Mouse (Mus musculus) midbrain, postnatal 0 days (tissue): ENCODE measurements at regions not wholly inside any gene's neighbourhood (a gene's known extent, or its start where the extent isn't known, plus 50 kb on each side); places are given as distances from the start of the nearest gene placed in this dataset.

ENCODE experiments used
- ATAC-seq: fragments of 200-750 bp; cut with Nextera tagmentation; 2 replicates; pipeline ENCODE4 v1.8.0; 2017; ENCODE audit warnings: moderate number of reproducible peaks, mild to moderate bottlenecking, moderate TSS enrichment, moderate library complexity; ENCODE audit not compliant: low FRiP score
- DNase-seq: peaks from one replicate; pipeline ENCODE4 v3.0.0-alpha.2; 2015; ENCODE audit warnings: low spot score
- H3K27ac ChIP-seq: fragments of 300-500 bp; sonication (generic); 2 replicates; pipeline ENCODE4 v1.5.1; 2014; ENCODE audit warnings: low read depth, mild to moderate bottlenecking, low read length, mixed read lengths
- H3K27me3 ChIP-seq: fragments of 300-500 bp; sonication (generic); 2 replicates; pipeline ENCODE4 v1.6.1; 2014; ENCODE audit warnings: low read length, control low read depth, mixed read lengths; ENCODE audit not compliant: insufficient read depth
- H3K36me3 ChIP-seq: fragments of 300-500 bp; sonication (generic); 2 replicates; pipeline ENCODE4 v1.6.1; 2014; ENCODE audit warnings: low read length, control low read depth, mixed read lengths; ENCODE audit not compliant: insufficient read depth
- H3K4me1 ChIP-seq: fragments of 300-500 bp; sonication (generic); 2 replicates; pipeline ENCODE4 v1.6.1; 2014; ENCODE audit warnings: mild to moderate bottlenecking, control low read depth, antibody characterized with exemption, low read length, mixed read lengths; ENCODE audit not compliant: insufficient read depth
- H3K4me2 ChIP-seq: fragments of 300-500 bp; sonication (generic); 2 replicates; pipeline ENCODE4 v1.6.1; 2014; ENCODE audit warnings: low read depth, mild to moderate bottlenecking, low read length, mixed read lengths; ENCODE audit not compliant: poor library complexity, severe bottlenecking
- H3K4me3 ChIP-seq: fragments of 300-500 bp; sonication (generic); 2 replicates; pipeline ENCODE4 v1.5.1; 2014; ENCODE audit warnings: low read depth, mild to moderate bottlenecking, low read length, moderate library complexity
- H3K9ac ChIP-seq: fragments of 300-500 bp; sonication (generic); replicated peaks from 2 replicates; pipeline ENCODE4 v1.6.1; 2014; ENCODE audit warnings: mild to moderate bottlenecking, low read length, moderate library complexity, mixed read lengths; ENCODE audit not compliant: poor library complexity, severe bottlenecking
- H3K9me3 ChIP-seq: fragments of 300-500 bp; sonication (generic); 2 replicates; pipeline ENCODE4 v1.6.1; 2016; ENCODE audit warnings: low read length, control low read depth
- CTCF ChIP-seq: IDR thresholded peaks from 2 replicates; pipeline ENCODE4 v1.5.1; 2016; ENCODE audit warnings: antibody characterized with exemption, mild to moderate bottlenecking
- WGBS: fragments of 180-500 bp; shearing (Covaris S2); extraction: QIAGEN DNeasy Blood & Tissue Kit; methylation state at CpG from one replicate; pipeline ENCODE4 v1.1.7; 2014; 5-methylcytosine and 5-hydroxymethylcytosine counted together

DNA sequence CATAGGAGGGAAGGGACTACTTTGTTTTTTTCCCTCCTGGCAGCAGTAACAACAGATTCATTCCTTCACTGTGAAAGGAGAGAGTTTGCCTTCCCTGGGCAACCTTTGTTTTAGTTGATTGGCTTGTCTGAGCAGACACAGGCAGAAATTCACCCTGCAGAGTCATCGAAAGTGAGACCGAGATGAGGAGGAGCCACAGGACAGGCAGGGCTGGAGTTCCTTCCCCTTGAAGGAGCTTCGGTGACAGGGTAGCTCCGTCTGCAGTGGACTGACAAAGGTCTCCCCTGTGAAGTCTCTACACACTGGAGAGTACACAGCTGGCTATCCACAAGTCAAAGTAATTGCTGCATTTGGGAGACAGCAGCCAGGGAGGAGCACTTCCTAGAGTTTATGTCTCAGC lies 261.9 kb upstream of the Arglu1 start:
- Histone ChIP-seq H3K4me3 (no peak overlapping the region), H3K9ac (no peak overlapping the region), H3K4me2 (no peak overlapping the region), H3K9me3 (peaks cover 4% of the 10 kb centered on the region; the same call in 1 of the 2 replicates), H3K4me1 (0 out of 2 replicates have a peak, but pooled peaks cover 5% of the 10 kb centered on the region), H3K27ac (no peak overlapping the region), H3K36me3 (no peaks in the 10 kb centered on the region), H3K27me3 (no peaks in the 10 kb centered on the region)
- DNase-seq (no peak), ATAC-seq (no peak)
- no peak for TF ChIP-seq CTCF
- WGBS = 27% methylated on average over 4 of the region's 4 CpGs

DNA sequence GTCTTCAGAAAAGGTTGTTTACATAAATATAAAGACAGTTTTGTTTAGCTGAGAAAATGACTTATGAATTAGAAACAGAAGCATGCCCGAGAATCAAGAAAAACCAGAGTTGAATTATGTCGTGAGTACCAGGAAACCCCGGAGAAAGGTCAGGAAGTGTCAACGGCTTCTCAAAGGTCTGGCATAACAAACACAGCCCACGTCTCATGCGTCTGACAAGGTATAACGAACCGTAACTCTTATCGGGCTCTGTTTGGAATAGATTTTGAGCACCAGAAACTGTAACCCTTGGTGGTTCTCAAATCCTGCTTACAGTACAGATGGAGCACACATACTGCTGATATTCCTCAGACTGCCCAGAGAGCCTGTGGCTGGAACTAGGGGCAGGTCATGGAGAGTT lies 260.9 kb upstream of the Arglu1 start:
- DNase-seq (no peak), ATAC-seq (no peak)
- 55% methylated on average over 9 of the region's 9 CpGs for WGBS
- no peak overlapping the region for H3K4me3 ChIP-seq
- H3K4me2 ChIP-seq = no peak overlapping the region
- H3K27ac ChIP-seq = no peak overlapping the region
- H3K27me3 ChIP-seq = no peaks in the 10 kb centered on the region
- H3K9ac ChIP-seq = no peak overlapping the region
- H3K36me3 ChIP-seq = no peaks in the 10 kb centered on the region
- 0 out of 2 replicates have a peak, but pooled peaks cover 5% of the 10 kb centered on the region for H3K4me1 ChIP-seq
- TF ChIP-seq CTCF = no peak
- peaks cover 4% of the 10 kb centered on the region; the same call in 1 of the 2 replicates for H3K9me3 ChIP-seq

DNA sequence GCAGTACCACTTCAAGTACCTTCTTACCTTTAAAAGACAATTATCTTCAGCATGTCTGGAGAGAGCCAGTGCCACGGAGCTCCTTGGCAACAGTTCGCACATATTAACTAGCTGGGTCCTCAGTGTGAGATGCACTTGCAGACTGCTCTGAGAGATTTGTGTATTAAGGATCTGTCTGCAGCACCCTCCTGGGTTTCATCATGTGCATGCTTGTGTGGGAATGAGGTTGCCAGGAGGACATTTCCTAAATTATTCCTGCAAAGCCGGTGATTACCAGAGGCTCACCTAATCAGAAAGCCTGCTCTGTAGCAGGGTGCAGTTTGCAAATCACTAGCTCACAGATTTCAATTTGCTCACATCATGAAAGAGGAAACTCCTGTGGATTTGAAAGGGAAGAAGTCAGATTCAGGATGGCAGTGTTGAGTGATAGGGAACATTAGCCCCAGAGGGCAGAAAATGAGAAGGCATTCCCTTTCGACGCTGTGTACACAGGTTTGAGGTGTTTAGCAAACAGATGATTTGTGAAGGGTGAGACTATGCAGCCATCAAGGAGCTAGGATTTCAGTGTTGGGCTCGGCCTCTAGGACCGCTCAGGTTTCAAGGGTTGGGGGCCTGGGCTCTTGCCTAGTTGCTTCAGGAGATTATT lies 257.3 kb upstream of the Arglu1 start:
- DNase-seq (peak; percentile 61), ATAC-seq (peak; percentile 80)
- Histone ChIP-seq H3K9me3 (no peaks in the 10 kb centered on the region), H3K36me3 (no peaks in the 10 kb centered on the region), H3K27me3 (no peaks in the 10 kb centered on the region), H3K4me3 (no peak overlapping the region), H3K4me1 (0 out of 2 replicates have a peak, but pooled peaks cover 5% of the 10 kb centered on the region), H3K27ac (0 out of 2 replicates have a peak overlapping the region, but pooled peaks have one; percentile 21), H3K9ac (no peak overlapping the region), H3K4me2 (no peak overlapping the region)
- 30% methylated on average over 7 of the region's 7 CpGs for WGBS
- no peak for TF ChIP-seq CTCF

DNA sequence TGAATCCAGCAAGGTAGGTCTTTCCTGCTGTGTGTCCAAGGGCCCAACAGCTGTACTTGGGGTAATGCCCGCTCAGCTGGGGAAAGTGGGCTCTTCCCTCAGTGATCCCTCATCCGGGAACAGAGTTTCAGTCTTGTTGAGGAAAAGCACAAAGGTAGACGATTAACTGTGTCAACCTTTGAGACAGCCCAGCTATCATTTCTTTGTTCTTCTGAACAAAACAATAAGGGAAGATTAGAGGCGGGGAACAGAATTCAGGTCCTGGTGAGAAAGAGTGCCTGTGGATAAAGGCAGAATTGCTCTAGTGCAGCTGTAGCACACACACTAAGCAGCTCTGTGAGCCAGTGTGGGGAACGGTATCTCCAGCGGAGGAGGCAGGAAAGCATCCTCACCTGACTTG lies 252.7 kb upstream of the Arglu1 start:
- no peak for TF ChIP-seq CTCF
- Histone ChIP-seq H3K27me3 (no peaks in the 10 kb centered on the region), H3K36me3 (no peaks in the 10 kb centered on the region), H3K4me3 (no peak overlapping the region), H3K9me3 (no peaks in the 10 kb centered on the region), H3K4me2 (no peak overlapping the region), H3K4me1 (0 out of 2 replicates have a peak, but pooled peaks cover 2% of the 10 kb centered on the region), H3K9ac (no peak overlapping the region), H3K27ac (no peak overlapping the region)
- ATAC-seq (no peak), DNase-seq (no peak)
- WGBS = 38% methylated on average over 6 of the region's 6 CpGs

DNA sequence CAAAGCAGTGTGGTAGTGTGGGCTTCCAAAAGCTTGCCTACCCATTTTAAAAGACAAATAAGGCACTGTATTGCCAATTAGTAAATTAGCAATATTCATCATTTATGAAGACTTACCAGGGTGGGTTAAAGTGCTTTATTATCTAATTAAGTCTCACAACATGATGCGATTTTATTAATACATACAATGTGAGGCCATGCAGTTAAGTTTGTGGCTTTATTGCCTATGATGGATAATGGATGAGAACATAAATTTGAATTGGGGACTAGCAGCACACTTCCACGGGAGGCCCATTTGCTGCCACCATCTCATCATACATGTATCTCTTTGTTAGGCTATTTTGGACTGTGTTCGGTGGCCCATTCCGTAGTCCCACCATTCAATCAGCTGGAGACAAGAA lies 250.6 kb upstream of the Arglu1 start:
- WGBS = 96% methylated on average over 4 of the region's 4 CpGs
- no peaks in the 10 kb centered on the region for H3K9me3 ChIP-seq
- ATAC-seq (no peak), DNase-seq (no peak)
- no peak overlapping the region for H3K9ac ChIP-seq
- H3K4me2 ChIP-seq = no peak overlapping the region
- H3K27ac ChIP-seq = no peak overlapping the region
- no peaks in the 10 kb centered on the region for H3K36me3 ChIP-seq
- H3K4me1 ChIP-seq = no peaks in the 10 kb centered on the region
- TF ChIP-seq CTCF = no peak
- H3K4me3 ChIP-seq = no peak overlapping the region
- H3K27me3 ChIP-seq = no peaks in the 10 kb centered on the region

DNA sequence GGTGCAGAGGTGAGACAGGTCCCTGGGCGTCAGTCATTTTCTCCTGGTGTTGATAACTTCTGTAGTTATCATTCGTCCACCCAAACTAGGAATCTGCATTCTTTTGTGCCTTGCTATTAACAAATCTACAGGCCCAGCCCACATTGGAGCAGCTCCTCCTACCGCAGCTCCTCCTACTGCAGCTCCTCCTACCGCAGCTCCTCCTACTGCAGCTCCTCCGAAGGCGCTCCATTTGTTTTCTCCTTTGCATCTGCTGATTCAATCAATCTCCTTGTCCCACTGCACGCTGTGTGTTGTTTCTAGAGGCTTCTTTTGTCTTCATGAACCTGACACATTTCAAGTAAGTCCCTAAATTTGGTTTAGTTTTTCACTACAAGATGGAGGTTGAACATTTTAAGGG lies 248.2 kb upstream of the Arglu1 start:
- no peak for ATAC-seq
- Histone ChIP-seq H3K27me3 (no peaks in the 10 kb centered on the region), H3K4me1 (no peaks in the 10 kb centered on the region), H3K4me2 (no peak overlapping the region), H3K36me3 (no peaks in the 10 kb centered on the region), H3K9me3 (no peaks in the 10 kb centered on the region), H3K4me3 (no peak overlapping the region), H3K9ac (no peak overlapping the region), H3K27ac (no peak overlapping the region)
- no peak for TF ChIP-seq CTCF
- 90% methylated on average over 7 of the region's 7 CpGs for WGBS
- no peak for DNase-seq
